Mouse (Mus musculus) ES-E14 (cell line): Measurements from ENCODE around the gene Tacc3. TPM values are rescaled to one million over a fixed set of nuclear protein-coding genes. Genes with fewer than 3 reads are reported as not detected.

ENCODE experiments used
- DNase-seq: peaks from one replicate; pipeline ENCODE4 v3.0.0-alpha.2; 2013; ENCODE audit warnings: low read depth, low spot score
- H3K27ac ChIP-seq: 2 replicates; pipeline ENCODE4 v1.5.1; 2012; ENCODE audit warnings: low read depth, mild to moderate bottlenecking, low read length, moderate library complexity, mixed read lengths; ENCODE audit not compliant: poor library complexity, insufficient read depth, severe bottlenecking
- H3K36me3 ChIP-seq: 2 replicates; pipeline ENCODE4 v1.6.1; 2012; ENCODE audit warnings: mild to moderate bottlenecking, low read length, moderate library complexity, mixed read lengths; ENCODE audit not compliant: control insufficient read depth, poor library complexity, insufficient read depth, severe bottlenecking
- H3K4me1 ChIP-seq, 2 experiments: fragments of 150-350 bp in 1 of 2; sonication (generic) in 1 of 2; 2 replicates each; pipeline ENCODE4 v1.6.1; 2012; ENCODE audit warnings: low read length in 2 of 2, mild to moderate bottlenecking in 1 of 2, mixed read lengths in 1 of 2; ENCODE audit not compliant: control insufficient read depth in 2 of 2, insufficient read depth in 2 of 2, poor library complexity in 1 of 2
- H3K4me3 ChIP-seq, 2 experiments: fragments of 150-350 bp in 1 of 2; sonication (generic) in 1 of 2; 2 replicates each; pipeline ENCODE4 v1.5.1; 2012; ENCODE audit warnings: low read length in 2 of 2, low read depth in 1 of 2, mild to moderate bottlenecking in 1 of 2, mixed read lengths in 1 of 2; ENCODE audit not compliant: insufficient read depth in 1 of 2, poor library complexity in 1 of 2, severe bottlenecking in 1 of 2
- H3K9ac ChIP-seq: 2 replicates; pipeline ENCODE4 v1.6.1; 2012; ENCODE audit warnings: low read depth, mild to moderate bottlenecking, low read length, mixed read lengths; ENCODE audit not compliant: poor library complexity, insufficient read depth, severe bottlenecking
- H3K9me3 ChIP-seq: fragments of 150-350 bp; sonication (generic); 2 replicates; pipeline ENCODE4 v1.6.1; 2012; ENCODE audit warnings: low read depth, mild to moderate bottlenecking, low read length; ENCODE audit not compliant: control insufficient read depth, insufficient read depth
- CHD2 ChIP-seq: IDR thresholded peaks from 2 replicates; pipeline ENCODE4 v1.6.1; 2014; ENCODE audit warnings: mild to moderate bottlenecking, low read depth, low read length, inconsistent platforms
- HCFC1 ChIP-seq: IDR thresholded peaks from 2 replicates; pipeline ENCODE4 v1.6.1; 2012; ENCODE audit warnings: low read length, inconsistent platforms, borderline replicate concordance; ENCODE audit not compliant: insufficient read depth
- MAFK ChIP-seq: IDR thresholded peaks from 2 replicates; pipeline ENCODE4 v1.6.1; 2014; ENCODE audit warnings: mild to moderate bottlenecking, low read depth, low read length, inconsistent platforms; ENCODE audit not compliant: insufficient read depth
- ZC3H11A ChIP-seq: IDR thresholded peaks from 2 replicates; pipeline ENCODE4 v1.6.1; 2012; ENCODE audit warnings: low read depth, mild to moderate bottlenecking, inconsistent platforms, low read length, borderline replicate concordance
- ZNF384 ChIP-seq: IDR thresholded peaks from 2 replicates; pipeline ENCODE4 v1.6.1; 2012; ENCODE audit warnings: low read depth, low read length, inconsistent platforms
- in situ Hi-C, 2 experiments: fragments of 600-800 bp; cut with MboI; formaldehyde crosslinking; loops; one replicate each; pipeline ENCODE4 v1.15.1; 2025; ENCODE audit warnings: low sequenced_read_pairs in 2 of 2, inconsistent platforms in 1 of 2; ENCODE audit not compliant: unreplicated experiment in 2 of 2
- total RNA-seq: library from RNA; depleted of rRNA; stranded (reverse); fragments of 300-350 nt; gene quantifications from 2 replicates; pipeline ENCODE4 v1.2.3, GENCODE M21; 2012; rRNA removed

The Tacc3 gene
- total RNA-seq = 120 and 132 TPM in 2 replicates

- H3K4me1 ChIP-seq = peaks cover 0 to 2% of the 10 kb centered on the region in 2 experiments; a peak in 1 of 4 replicates
- TF ChIP-seq HCFC1 (peak; percentile 92), ZNF384 (no peak), MAFK (no peak), ZC3H11A (no peak), CHD2 (peak; percentile 97)
- in situ Hi-C loops = no loop called here
- peak within 1 kb of the TSS; percentile 91 for H3K27ac ChIP-seq
- H3K36me3 ChIP-seq = peaks cover 12% of the 10 kb centered on the region
- peak within 1 kb of the TSS; percentile 98 for H3K9ac ChIP-seq
- peak within 1 kb of the TSS; percentile 77 to 79 for H3K4me3 ChIP-seq
- peak; percentile 97 for DNase-seq
- H3K9me3 ChIP-seq = no peaks in the 10 kb centered on the region
These were observed at the start of gene Tacc3, which contains the start of gene Tmem129 for GRCm38 (mm10) chr5:33657787-33658663. TSS of gene Tacc3 (plus strand) at chr5:33658128. TSS of gene Tmem129 (minus strand) at chr5:33658416.

- Histone ChIP-seq H3K4me1 (no peaks in the 10 kb centered on the region), H3K4me3 (no peak overlapping the region), H3K9me3 (no peaks in the 10 kb centered on the region), H3K36me3 (peaks cover 32% of the 10 kb centered on the region), H3K27ac (no peak overlapping the region), H3K9ac (no peak overlapping the region)
- TF ChIP-seq MAFK (no peak), ZC3H11A (no peak)
- in situ Hi-C loops = no loop called here
- DNase-seq = no peak
These were observed 48.7 kb upstream of the Tacc3 start for GRCm38 (mm10) chr5:33609226-33609625.

- TF ChIP-seq MAFK = no peak
- TF ChIP-seq ZNF384 = no peak
- TF ChIP-seq HCFC1 = no peak
- no peak for TF ChIP-seq CHD2
- no peak for TF ChIP-seq ZC3H11A
- Histone ChIP-seq H3K4me3 (no peak overlapping the region), H3K9ac (no peak overlapping the region), H3K36me3 (peaks cover 32% of the 10 kb centered on the region), H3K27ac (no peak overlapping the region), H3K4me1 (no peaks in the 10 kb centered on the region), H3K9me3 (no peaks in the 10 kb centered on the region)
- in situ Hi-C loops = no loop called here
- no peak for DNase-seq
These were observed 46.1 kb upstream of the Tacc3 start for GRCm38 (mm10) chr5:33611795-33612194.

DNA sequence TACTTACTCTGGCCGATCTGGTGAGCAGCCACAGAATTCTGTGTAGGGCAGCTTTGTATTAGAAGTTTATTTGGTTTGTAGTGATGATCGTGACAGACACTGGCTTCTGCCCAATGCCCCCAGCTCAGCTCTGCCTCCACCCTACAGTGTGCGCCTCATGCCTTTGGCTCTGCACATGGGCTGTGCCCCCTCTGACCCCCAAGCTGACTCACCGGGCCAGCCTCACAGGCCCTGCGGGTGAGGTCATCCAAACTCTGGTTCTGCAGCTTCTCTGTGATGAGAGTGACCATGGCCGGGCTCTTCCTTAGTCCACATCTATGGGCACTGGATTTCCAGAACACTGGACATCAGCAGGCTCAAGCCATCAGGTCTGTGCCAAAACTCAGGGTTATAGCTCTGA, 43.5 kb upstream of the Tacc3 start:
- no peaks in the 10 kb centered on the region for H3K4me1 ChIP-seq
- no peak overlapping the region for H3K27ac ChIP-seq
- H3K9ac ChIP-seq = no peak overlapping the region
- no peaks in the 10 kb centered on the region for H3K9me3 ChIP-seq
- H3K36me3 ChIP-seq = peaks cover 14% of the 10 kb centered on the region; the same call in 1 of the 2 replicates
- no peak overlapping the region for H3K4me3 ChIP-seq
- TF ChIP-seq ZNF384 (no peak), MAFK (no peak), CHD2 (no peak), HCFC1 (no peak), ZC3H11A (no peak)
- no peak for DNase-seq
- in situ Hi-C loops = no loop called here
